Mouse (Mus musculus): ENCODE measurements at regions not wholly inside any gene's neighbourhood (a gene's known extent, or its start where the extent isn't known, plus 50 kb on each side); places are given as distances from the start of the nearest gene placed in this dataset.

DNA sequence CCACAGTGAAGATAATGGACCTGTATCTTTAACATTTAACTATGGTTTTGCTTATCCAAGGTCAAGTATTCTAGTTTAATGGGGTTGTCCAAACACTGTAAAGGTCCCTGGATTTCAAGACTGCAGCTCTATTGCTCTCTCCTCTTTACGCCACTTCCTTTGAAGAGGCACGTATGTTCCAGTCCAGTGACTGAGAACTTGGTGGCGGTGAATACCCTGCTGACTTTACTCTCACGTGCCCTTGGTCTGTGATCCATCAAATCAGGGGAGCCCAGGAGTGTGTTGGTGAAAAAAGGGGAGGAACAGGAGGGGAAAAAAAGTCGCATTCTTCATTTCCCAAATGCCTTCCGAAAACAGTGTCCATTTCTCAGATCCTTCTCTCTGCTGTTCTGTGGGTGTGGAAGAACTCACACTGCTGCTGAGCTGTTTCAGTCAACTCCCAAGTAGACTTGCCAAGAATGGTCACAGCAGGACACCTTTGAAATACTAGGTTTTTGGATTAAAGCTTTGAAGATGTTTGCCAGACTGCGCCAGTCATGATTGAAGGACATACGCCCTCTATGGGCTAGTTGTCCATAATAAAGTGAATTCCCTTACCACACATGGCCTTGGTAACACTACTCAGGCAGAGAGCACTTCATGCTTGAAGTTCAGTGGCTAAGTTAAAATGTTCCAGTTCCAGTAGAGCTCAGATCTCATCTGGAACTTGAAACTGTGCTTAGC is 136.1 kb upstream of the Cdkn2b start:
- DNase-seq (ENCODE audit: low read depth, low spot score): peak; percentile 72

DNA sequence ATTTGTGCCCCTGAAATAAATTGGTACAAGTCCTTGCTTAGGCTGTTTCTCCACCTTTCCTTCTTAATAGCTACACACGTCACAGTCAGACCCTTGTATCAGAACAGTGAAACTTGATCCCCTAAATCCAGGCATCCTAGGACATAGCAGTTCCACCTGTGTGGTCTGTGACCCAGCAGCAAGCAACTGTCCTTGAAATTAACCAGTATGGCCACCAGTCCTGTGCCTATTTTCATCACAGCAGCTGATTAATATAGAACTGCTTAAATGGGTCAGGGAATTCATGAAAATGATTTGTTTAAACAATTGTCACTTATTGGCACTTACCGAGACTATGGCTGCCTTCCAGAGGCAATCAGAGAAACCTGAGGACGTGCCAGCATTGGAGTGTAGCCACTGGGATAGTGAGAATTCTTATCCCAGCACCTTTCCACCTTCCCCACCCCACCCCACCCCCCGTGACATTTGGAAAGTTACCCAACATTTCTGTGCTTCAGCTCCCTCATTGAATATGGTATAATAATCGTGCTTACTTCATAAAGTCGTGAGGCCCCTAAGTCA is 135.4 kb upstream of the Cdkn2b start:
- DNase-seq (ENCODE audit: low read depth, low spot score): peak; percentile 72

DNA sequence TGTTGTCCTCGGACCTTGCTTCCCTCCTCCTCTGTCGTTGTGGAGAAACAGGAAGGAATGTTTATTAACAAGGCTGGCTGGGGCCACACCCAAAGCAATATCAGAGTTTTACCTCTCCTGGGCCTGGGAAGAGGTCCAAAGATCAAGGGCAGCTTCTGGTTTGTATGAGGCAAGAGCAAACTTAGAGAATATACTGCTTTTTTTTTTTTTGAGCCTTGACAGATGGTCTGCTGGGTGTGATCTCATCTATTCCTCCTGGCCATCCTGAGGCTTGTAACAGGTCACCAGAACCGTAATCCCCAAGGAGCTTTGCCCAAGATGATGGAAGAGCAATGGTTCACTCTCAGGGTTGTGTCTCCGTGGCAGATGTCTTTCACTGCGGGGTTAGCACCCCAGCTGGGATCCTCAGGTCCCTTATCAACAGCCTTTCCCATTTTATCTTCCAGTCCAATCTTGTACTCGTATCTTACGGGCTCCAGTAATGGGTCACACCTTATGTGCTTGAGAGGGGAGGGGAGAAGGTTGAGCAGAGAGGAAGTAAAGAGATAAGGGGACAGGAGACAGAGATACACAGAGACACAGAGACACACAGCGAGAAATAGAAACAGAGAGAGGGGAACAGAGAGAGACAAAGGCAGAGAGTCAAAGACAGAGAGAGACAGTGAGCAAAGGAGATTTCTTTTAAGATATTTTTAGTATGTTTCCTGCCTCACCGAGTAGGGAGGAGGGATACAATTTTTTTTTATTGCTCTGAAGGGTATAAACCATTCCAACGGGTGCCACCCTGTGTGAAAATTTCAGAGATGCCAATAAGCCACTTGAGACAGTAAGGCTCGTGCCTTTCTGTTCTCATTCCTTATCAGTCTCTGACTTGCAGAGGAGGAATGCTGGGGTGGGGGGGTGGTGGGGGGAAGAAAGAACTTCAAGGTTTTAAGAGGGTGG is 134.6 kb upstream of the Cdkn2b start:
- DNase-seq (ENCODE audit: low read depth, low spot score): peak; percentile 87

DNA sequence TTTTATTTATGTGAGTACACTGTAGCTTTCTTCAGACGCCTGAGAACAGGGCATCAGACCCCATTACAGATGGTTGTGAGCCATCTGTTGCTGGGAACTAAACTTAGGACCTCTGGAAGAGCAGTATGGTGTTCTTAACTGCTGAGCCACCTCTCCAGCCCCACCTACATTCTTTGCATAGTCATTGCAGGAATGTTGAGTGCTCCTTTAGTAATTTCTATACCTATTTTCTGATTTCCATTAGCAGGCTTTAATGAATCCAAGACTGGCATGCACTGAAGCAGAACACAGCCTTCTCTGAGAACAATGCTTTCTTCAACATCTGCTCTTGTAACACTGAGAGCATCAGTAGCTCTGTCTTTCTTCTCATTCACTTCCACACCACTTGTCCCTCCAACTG is 131.7 kb upstream of the Cdkn2b start:
- DNase-seq (ENCODE audit: low read depth, low spot score): no peak

DNA sequence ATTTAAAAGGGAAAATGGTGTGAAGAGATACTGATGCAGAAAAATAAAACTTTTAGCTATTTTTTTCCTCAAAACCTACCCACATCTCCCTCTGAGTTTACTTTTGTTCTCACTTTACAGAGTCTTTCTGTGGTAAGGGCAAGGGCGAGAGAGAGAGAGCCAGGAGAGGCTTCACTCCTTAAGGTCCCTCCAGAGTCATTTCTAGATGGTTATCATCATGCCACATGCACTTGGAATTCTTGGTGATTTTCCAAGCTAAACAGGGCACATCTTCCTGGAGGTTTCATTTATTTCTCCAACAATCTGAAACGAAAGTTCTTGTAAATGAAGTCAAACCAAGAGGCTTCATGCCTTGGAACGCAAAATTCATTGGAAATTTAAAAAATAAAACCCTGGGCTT is 130.0 kb upstream of the Cdkn2b start:
- no peak for DNase-seq (ENCODE audit: low read depth, low spot score)

DNA sequence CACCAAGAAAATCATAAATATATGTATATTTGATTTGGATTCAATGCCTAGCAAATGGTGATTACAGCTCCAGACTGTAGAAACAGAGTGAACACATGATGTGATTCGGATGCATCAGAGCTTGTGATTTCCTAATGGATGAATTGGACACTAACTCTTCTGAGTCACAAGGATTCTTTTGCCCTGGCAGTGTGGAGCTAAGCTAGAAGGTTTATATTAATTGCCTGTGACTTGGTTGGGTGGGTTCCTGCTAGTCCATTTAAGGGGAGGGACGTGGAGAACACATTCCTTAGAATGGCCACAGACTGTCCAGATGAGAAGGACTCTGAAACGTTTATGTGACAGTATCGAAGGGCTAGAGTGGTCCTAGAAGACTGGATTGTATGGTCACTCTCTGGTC is 129.5 kb upstream of the Cdkn2b start:
- DNase-seq (ENCODE audit: low read depth, low spot score): no peak

DNA sequence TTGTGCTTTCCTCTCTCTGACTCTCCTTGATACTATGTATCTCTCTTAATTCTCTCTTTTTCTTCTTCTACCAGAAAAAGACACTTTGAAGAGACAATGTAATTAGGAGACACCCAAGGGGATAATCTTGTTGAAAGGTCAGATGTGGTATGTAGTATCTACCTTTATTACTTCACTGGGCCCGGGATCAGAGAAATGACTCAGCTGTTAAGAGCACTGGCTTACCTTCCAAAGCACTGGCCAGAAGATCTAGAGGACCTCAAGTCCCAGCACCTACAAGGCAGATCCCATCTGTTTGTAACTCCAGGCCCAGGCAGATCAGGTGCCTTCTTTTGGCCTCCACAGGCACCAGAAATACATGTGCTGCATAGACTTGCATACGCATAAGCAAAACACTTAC is 127.8 kb upstream of the Cdkn2b start:
- no peak for DNase-seq (ENCODE audit: low read depth, low spot score)

DNA sequence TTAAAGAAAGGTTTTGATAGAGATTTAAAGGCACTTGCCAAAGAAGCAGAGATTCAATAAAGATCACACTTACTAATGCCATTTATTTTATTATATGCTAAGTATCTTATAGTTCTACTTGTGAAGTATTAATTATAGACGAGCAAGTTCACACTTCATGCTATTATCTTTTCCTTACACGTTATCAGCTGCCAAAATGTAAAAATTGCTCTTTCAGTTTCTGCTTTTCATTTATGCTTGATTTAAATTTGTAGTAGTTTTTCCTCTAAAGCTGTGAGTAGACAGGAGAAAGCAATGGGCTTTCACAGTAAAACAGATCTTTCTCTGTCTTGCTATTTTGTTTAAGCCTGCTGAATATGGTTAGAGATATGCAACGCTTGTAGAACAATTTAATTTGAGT is 125.9 kb upstream of the Cdkn2b start:
- no peak for DNase-seq (ENCODE audit: low read depth, low spot score)

DNA sequence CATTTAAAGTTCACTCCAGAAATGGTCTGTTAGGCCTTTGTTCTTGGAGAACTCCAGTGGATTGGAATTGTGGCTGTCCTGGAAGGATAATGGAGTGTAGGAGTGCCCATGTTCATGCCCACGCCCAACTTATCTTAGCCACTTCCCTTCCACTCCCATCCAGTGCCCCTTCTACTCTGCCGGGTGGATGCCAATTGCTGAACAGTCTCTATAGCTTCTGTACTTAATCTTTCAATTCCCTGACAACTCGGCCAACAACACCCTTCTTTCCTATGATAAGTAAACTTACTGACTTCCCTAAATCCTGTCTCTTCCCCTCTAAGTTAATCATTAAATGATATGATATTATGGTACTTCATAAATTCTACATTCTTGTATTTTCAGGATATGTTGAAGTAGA is 123.3 kb upstream of the Cdkn2b start:
- DNase-seq (ENCODE audit: low read depth, low spot score): no peak

DNA sequence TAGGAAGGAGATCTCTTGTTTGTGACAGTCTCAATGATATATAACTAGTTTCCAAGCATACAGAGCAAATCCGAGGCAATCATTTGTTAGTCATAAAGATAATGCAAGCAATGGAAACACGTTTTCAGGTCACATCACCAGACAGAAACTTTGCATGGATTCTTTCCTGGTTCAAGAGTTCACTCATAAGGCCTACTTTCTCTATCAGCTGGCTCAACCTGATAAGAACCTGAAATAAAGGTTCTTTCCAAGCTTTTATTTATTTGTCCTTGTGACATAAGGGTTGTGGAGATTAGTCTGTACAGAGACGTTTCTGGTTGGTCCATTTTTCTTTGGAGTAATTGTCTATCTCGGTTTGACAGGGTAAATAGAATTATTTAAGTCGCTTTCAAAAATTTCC is 122.7 kb upstream of the Cdkn2b start:
- DNase-seq (ENCODE audit: low read depth, low spot score): no peak

DNA sequence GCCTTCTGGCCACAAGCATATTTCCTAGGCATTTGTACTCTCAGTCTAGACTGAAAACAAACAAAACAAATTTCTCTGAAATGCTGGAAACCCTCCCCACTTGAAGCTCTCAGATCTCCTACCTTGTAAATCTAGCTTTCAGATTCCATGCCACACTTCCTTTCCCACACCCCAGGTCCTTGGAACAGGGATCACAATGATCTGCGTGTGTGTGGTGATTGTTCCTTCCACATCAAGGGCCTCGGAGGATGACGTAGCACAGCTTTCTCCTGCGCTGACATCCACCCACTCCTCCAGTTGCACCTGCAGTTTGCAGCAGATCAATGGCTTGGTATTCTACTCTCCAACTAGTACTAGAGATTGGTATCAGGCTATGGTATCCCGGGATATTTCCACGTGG is 120.7 kb upstream of the Cdkn2b start:
- no peak for DNase-seq (ENCODE audit: low read depth, low spot score)

DNA sequence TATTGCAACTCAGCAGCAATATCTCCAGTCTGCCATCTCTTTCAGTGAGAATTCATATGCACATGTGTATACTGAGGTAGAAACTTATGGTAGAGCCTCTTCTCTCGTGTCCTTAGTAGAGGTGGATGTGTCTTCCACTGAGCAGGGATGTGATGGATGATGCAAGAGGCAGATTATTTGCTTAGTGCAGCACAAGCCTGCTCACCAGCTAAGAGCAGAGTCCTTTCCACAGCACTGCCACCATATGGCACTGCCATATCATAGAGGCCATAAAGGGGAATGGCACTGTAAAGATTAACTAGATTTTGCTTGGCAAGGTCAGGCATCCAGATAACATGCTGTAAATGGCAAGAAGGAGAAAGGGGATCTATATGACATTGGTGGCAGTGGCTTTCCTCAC is 117.6 kb upstream of the Cdkn2b start:
- no peak for DNase-seq (ENCODE audit: low read depth, low spot score)

DNA sequence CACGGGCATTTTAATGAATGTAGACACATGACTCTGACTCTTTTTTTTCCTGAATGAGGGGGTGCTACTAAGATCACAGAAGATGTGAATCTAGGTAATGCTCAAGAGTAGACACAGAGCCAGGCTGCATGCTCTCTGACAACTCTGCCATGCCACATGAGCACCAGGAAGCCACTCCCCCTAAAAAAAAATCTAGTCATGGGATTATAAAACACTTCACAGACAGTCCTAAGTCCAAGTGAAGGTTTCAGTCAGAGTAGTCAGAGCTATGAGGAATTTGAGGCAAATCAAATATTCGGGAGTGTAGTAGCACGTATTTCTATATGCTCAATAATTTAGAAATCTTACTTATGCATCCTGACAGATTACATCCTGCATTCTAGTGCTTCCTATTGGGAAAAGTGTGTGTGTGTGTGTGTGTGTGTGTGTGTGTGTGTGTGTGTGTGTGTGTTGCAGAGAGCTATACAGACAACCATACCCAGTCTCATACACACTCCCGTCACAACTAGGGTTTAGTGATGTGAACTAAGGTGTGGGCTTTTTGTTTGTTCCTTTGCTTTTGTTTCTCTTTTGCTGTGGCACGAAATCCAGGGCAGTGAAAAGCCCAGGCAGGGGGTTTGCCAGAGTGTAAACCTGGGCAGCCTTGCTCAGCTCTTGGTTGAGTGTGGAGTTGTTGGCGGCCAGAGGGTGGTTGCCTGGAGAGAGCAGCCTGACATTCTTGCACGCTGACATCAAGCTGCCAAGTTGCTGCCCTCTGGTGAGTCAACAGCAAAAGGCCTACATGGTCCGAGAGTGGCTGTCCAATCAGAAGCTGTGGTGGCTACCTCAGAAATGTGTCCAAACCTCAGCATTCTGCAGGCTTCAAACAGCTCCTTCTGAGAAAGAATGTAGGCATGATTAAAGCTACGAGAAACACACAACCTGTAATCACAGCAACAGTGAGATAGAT is 116.8 kb upstream of the Cdkn2b start:
- DNase-seq (ENCODE audit: low read depth, low spot score): peak; percentile 54

DNA sequence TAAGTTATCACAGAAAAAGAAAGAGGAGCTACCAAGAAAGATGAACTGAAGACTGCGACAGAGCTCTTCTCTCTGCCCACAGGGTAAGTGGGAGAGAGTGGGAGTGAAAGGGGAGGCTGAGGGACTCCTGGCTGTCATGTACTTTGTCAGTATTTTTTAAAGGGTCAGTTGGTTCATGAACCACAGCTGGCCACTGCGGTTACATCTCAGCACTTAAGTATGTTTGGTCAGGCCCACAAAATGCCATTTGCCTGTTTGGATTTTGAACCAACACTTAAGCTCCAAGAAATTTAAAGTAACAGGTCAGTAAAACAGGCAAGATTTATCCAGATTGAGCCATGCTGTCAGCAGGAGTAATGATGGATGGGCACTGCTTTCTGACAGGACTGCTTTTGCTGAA is 115.1 kb upstream of the Cdkn2b start:
- no peak for DNase-seq (ENCODE audit: low read depth, low spot score)

DNA sequence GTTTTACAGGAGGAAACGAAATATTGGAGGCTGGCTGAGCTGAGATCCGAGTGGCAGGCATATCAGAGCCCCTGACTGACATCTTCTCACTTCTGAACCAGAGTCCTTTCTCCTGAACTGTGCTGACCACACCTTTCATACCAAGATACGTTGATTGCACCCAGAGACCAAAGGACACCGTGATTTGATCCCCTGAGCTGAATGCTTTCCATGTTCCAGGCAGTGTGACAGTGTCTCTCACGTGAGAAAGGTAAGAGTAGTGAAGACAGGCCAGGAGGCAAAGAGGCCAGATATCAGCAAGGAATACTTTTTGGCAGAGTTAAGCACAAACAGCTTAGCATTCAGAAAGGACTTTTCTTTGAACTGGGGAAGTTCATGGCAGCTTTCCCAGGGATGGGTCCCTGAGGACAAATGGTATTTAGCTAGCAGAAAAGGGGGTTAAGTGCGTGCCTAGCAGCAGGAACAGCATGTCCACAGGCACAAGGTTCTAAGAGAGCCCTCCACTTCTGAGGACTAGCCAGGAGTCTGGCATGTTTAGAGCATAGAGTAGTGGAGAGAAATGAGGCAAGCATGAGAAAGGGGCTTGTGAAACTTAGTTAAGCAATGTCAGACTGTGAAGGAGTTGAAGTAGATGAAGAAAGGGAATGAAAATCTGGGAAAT is 111.0 kb upstream of the Cdkn2b start:
- DNase-seq (ENCODE audit: low read depth, low spot score): peak; percentile 8

DNA sequence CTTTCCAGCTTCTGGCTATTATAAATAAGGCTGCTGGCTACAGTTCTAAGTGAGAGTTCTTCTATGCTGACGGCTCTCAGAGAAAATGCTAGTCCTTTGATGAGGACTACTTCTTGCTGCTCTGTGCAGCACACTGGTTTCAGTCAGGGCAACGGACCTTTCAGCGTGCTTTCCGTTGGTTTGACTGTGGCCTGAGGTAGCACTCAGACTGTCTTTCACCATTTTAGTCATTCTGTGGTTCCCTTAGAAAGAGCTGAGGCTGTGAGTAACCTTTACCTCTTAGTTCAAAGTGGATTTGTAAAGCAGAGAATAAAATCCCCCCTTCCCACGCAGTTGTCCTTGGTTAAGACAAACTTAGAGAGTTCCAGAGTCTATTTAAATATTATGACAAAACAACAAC is 110.0 kb upstream of the Cdkn2b start:
- no peak for DNase-seq (ENCODE audit: low read depth, low spot score)

DNA sequence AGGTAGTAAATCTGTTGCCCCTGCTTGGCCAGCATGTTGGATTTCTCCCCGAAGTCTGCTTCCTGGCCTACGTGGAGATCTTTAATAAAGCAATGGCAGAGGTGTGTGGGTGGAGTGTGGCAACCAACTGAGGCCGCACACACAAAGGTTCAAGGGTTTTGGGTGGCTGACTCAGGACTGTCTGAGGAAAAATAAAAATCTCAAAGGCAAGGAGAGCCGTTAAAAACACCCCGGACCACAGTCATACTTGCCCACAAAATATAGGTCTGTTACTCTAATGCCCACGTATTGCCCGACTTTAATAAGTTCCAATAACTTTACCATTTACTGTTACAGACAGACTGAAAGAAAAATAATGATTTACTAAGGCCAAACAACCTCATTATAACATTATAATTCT is 108.7 kb upstream of the Cdkn2b start:
- no peak for DNase-seq (ENCODE audit: low read depth, low spot score)

DNA sequence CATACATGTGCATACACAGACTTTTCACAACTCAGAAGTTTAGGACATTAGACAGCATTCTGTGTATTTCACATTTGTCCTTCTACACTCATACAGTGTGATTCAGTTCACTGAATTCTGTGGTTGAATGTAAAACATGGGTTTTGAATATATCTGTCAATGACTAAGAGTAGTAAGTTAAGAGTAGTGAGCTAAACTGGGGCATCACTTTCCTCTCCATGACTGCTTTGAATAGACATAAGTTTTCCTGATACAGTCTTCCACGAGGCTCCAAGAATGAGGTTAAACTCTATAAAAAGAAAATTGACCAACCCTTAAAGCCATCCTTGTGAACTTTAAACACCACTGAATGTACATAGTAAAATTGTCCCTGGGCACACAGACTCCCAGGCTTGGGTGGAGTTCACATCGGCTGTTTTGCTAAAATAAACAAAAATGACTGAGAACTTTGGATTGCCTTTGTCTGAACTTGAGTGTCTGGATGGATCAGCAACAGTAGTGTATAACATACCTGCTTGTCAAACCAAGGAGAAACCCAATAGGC is 94.9 kb upstream of the Cdkn2b start:
- DNase-seq (ENCODE audit: low read depth, low spot score): no peak

DNA sequence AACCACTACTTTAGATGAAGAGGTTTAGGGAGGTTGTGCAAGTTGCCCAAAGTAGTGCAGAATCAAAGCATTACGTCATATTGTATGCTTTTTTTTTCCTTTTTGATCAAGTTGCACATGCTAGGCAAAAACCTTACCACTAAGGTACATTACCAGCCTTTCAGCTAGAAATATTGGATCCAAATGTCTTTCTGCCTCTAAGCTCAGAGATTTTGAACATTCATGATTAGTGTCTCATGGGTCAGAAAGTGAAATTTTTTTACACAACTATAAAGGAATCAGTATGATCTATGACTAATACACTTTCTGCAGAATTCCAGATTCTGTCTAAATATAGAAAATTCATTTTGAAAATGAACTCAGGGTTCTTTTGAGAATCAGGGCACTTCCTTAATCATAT is 92.3 kb upstream of the Cdkn2b start:
- DNase-seq (ENCODE audit: low read depth, low spot score): no peak

DNA sequence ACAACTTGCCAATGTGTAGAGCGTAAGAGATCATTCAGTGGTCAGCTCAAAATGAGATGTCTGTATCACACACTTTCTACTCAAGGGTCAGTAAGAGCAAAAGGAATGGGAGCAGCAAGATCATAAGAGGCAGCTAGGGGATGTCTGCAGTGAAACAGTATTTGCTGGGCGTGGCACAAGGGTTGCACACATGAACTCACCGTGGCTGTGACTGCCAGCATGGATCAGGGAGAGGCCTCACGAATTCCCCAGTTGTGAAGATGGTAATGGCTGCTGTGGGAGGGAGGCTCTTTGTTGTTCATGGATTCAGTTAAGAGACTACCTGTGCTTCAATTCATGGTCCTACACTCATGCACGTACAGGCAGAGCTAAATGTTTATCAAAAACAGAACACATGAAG is 91.5 kb upstream of the Cdkn2b start:
- DNase-seq (ENCODE audit: low read depth, low spot score): no peak

DNA sequence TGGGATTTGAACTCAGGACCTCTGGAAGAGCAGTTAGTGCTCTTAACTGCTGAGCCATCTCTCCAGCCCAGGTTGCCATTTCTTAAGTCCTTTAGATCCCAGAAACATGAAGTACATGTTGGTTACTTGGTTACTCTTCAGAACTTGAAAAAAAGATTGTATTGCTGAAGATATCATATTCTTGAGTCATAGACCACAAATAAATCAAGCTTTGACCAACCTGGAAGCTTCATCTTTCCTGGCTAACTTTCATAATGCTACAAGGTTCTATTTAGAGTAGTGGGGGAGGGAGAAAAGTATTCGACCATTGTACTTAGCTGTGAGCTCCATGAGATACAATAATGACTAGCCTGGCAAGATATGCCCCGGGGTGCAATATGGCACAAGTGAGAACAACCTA is 90.9 kb upstream of the Cdkn2b start:
- DNase-seq (ENCODE audit: low read depth, low spot score): no peak

Measured in brain, adult 2 months (tissue).